Mouse (Mus musculus) heart, embryonic 14.5 days (tissue): ENCODE results near the gene Srms. TPM values are rescaled to one million over a fixed set of nuclear protein-coding genes. Genes with fewer than 3 reads are reported as not detected.
"Not testable (repeated sequence)": the region's sequence is repeated elsewhere in the genome, so short reads cannot be mapped to it uniquely, and the experiment has no call there.

ENCODE experiments used
- ATAC-seq: fragments of 200-750 bp; cut with Nextera tagmentation; 2 replicates; pipeline ENCODE4 v1.8.0; 2017; ENCODE audit warnings: low read depth, moderate TSS enrichment; ENCODE audit not compliant: insufficient number of reproducible peaks, insufficient read depth, low FRiP score
- H3K27ac ChIP-seq, 2 experiments: fragments of 200-500 bp in 1 of 2; fragments of 300-500 bp in 1 of 2; sonication (generic) in 1 of 2; replicated peaks in 1 of 2; 2 replicates each; pipeline ENCODE4 v1.5.1; 2012 to 2014; ENCODE audit warnings: low read depth in 2 of 2, low read length in 2 of 2, control low read depth in 1 of 2, mild to moderate bottlenecking in 1 of 2, mixed read lengths in 1 of 2; ENCODE audit not compliant: control insufficient read depth in 1 of 2, insufficient read depth in 1 of 2
- H3K27me3 ChIP-seq: fragments of 300-500 bp; sonication (generic); 2 replicates; pipeline ENCODE4 v1.6.1; 2014; ENCODE audit warnings: mild to moderate bottlenecking, low read length, control low read depth; ENCODE audit not compliant: control insufficient read depth, insufficient read depth
- H3K36me3 ChIP-seq: fragments of 300-500 bp; sonication (generic); 2 replicates; pipeline ENCODE4 v1.6.1; 2014; ENCODE audit warnings: mild to moderate bottlenecking, control low read depth, low read length, mixed read lengths; ENCODE audit not compliant: control insufficient read depth, insufficient read depth
- H3K4me1 ChIP-seq, 2 experiments: fragments of 200-500 bp in 1 of 2; fragments of 300-500 bp in 1 of 2; sonication (generic) in 1 of 2; 2 replicates each; pipeline ENCODE4 v1.6.1; 2012 to 2014; ENCODE audit warnings: low read length in 2 of 2, control low read depth in 1 of 2, mixed read lengths in 1 of 2; ENCODE audit not compliant: control insufficient read depth in 2 of 2, insufficient read depth in 2 of 2
- H3K4me2 ChIP-seq: fragments of 300-500 bp; sonication (generic); 2 replicates; pipeline ENCODE4 v1.6.1; 2014; ENCODE audit warnings: mild to moderate bottlenecking, low read length
- H3K4me3 ChIP-seq, 2 experiments: fragments of 200-500 bp in 1 of 2; fragments of 300-500 bp in 1 of 2; sonication (generic) in 1 of 2; 2 replicates each; pipeline ENCODE4 v1.5.1; 2012 to 2014; ENCODE audit warnings: low read length in 2 of 2, mild to moderate bottlenecking in 2 of 2, control low read depth in 1 of 2, low read depth in 1 of 2, moderate library complexity in 1 of 2; ENCODE audit not compliant: control insufficient read depth in 1 of 2, insufficient read depth in 1 of 2
- H3K9ac ChIP-seq: fragments of 300-500 bp; sonication (generic); 2 replicates; pipeline ENCODE4 v1.6.1; 2014; ENCODE audit warnings: mild to moderate bottlenecking, low read length
- H3K9me3 ChIP-seq: fragments of 300-500 bp; sonication (generic); 2 replicates; pipeline ENCODE4 v1.6.1; 2016; ENCODE audit warnings: low read length, control low read depth; ENCODE audit not compliant: control insufficient read depth
- WGBS: fragments of 180-500 bp; shearing (Covaris S2); extraction: QIAGEN DNeasy Blood & Tissue Kit; methylation state at CpG from one replicate; pipeline ENCODE4 v1.1.7; 2014; 5-methylcytosine and 5-hydroxymethylcytosine counted together
- polyA plus RNA-seq: library from polyadenylated mRNA; unstranded; fragments of >200 nt; fragmentation: Nextera tagmentation; extraction: Ambion mirVana; gene quantifications from 2 replicates; pipeline ENCODE4 v1.2.1, GENCODE M21; 2014

Srms gene
- polyA plus RNA-seq, 1 experiment from 2014 or later: 0.09 TPM

DNA sequence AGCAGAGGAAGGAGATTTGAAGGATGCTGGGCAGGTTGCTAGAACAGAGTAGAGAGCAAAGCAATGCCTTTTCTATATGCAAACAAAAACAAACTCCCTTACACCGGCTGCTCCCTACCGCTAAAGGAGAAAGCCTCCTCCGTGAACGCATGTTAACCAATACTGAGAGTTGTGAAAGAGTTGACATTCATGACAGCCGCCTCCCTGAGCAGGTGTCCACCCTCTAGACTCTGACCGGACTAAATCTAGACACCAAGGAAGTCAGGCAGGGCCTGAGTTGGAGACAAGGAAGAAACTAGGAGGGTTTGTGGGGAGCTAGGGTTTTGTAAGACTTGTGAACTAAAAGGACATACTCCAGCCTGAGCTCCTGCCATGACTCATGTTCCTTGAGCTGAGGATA, 10.1 kb downstream of the Srms start:
- H3K27me3 ChIP-seq: no peaks in the 10 kb centered on the region
- no peaks in the 10 kb centered on the region for H3K4me1 ChIP-seq
- H3K36me3 ChIP-seq: no peaks in the 10 kb centered on the region
- WGBS: 72% methylated on average over 6 of the region's 6 CpGs
- no peak overlapping the region for H3K4me2 ChIP-seq
- no peak for ATAC-seq
- H3K4me3 ChIP-seq: no peak overlapping the region
- H3K9ac ChIP-seq: no peak overlapping the region
- no peaks in the 10 kb centered on the region for H3K9me3 ChIP-seq
- H3K27ac ChIP-seq: no peak overlapping the region

DNA sequence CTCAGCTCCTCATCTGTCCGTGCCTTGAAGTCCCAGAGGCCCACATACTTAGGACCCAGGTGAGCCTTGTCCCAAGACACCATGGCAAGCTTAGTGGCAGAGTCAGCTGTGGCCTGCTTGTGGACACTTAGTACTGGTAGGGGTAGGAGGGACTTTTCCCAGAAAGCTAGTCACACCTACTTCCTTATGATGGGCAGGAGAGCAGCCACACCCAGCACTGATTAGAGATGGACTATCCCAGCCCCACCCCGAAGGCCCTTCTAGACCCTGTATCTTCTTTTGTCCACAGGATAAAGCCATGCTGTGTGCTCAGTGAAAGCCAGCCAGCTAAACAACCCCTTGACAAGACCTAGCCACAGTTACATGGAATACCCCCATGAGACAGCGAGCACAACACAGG, 10.6 kb downstream of the Srms start, which contains the start of gene Ptk6:
Gene Ptk6, minus strand, starts transcription at position 368 of the 400 bp plus-strand sequence.
- Histone ChIP-seq H3K9me3 (no peaks in the 10 kb centered on the region), H3K4me2 (no peak within 1 kb of the TSS), H3K27me3 (no peaks in the 10 kb centered on the region), H3K27ac (no peak within 1 kb of the TSS), H3K36me3 (no peaks in the 10 kb centered on the region), H3K9ac (no peak within 1 kb of the TSS), H3K4me1 (no peaks in the 10 kb centered on the region), H3K4me3 (no peak within 1 kb of the TSS)
- WGBS: 67% methylated on average over 3 of the region's 3 CpGs
- no peak for ATAC-seq

DNA sequence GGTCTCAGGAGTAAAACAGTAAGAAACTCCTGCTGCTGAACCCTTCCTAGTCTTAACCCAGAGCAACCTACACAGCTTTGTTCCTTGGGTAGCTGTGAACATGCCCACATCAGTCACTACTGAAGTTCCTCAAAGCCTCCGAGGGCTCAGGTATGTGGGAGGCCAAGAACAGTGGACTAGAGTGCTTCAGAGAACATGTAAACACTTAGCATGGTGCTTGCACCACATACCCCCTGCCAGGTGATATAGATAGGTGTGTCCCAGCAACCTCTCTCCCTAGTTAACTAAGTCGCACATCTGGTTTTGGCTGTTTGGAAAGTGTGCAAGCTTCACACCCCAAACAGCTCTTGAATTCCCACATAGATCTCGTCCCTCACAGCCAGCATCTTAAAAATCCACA, 11.4 kb downstream of the Srms start:
- Histone ChIP-seq H3K4me2 (no peak overlapping the region), H3K4me3 (no peak overlapping the region), H3K9me3 (no peaks in the 10 kb centered on the region), H3K27me3 (no peaks in the 10 kb centered on the region), H3K36me3 (no peaks in the 10 kb centered on the region), H3K27ac (no peak overlapping the region), H3K4me1 (no peaks in the 10 kb centered on the region), H3K9ac (no peak overlapping the region)
- no peak for ATAC-seq
- 70% methylated on average over 3 of the region's 3 CpGs for WGBS

- H3K27ac ChIP-seq: no peak overlapping the region
- H3K9me3 ChIP-seq: no peaks in the 10 kb centered on the region
- no peak overlapping the region for H3K9ac ChIP-seq
- no peaks in the 10 kb centered on the region for H3K4me1 ChIP-seq
- no peaks in the 10 kb centered on the region for H3K36me3 ChIP-seq
- H3K27me3 ChIP-seq: no peaks in the 10 kb centered on the region
- WGBS: 81% methylated on average over 4 of the region's 4 CpGs
- ATAC-seq: no peak
- no peak overlapping the region for H3K4me2 ChIP-seq
- no peak overlapping the region for H3K4me3 ChIP-seq
Measured at GRCm38 (mm10) chr2:181196628-181197300, 16.2 kb downstream of the Srms start.

DNA sequence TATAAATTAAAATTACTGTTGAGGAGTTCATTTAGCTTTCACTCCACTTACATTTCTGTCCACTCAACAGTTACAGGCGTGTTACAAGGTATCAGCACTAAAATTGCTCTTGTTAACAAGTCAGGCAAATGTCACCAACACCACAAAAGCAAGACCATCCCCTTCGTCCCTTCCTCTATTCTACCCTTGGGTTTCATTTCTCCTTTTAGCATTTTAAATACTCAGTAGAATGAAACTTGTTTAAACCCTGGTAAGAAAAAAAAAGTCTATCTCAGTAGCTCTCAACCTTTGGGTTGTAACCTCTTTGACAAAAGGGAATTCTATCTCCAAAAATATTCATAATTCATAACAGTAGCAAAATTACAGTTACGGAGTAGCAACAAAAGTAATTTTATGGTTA, 19.9 kb downstream of the Srms start:
- Histone ChIP-seq H3K4me3 (no peak overlapping the region), H3K4me1 (peaks cover 5% of the 10 kb centered on the region in 2 experiments; a peak in 3 of 4 replicates), H3K36me3 (peaks cover 13% of the 10 kb centered on the region), H3K27ac (no peak overlapping the region), H3K4me2 (no peak overlapping the region), H3K27me3 (no peaks in the 10 kb centered on the region), H3K9me3 (no peaks in the 10 kb centered on the region), H3K9ac (no peak overlapping the region)
- ATAC-seq: no peak
- 61% methylated on average over 3 of the region's 3 CpGs for WGBS

- ATAC-seq: no peak
- peaks cover 13% of the 10 kb centered on the region for H3K36me3 ChIP-seq
- H3K9ac ChIP-seq: no peak overlapping the region
- no peak overlapping the region for H3K4me3 ChIP-seq
- no peak overlapping the region for H3K27ac ChIP-seq
- 54% methylated on average over 4 of the region's 4 CpGs for WGBS
- H3K4me1 ChIP-seq: peaks cover 5% of the 10 kb centered on the region in 2 experiments; a peak in 3 of 4 replicates
- H3K4me2 ChIP-seq: no peak overlapping the region
- H3K27me3 ChIP-seq: no peaks in the 10 kb centered on the region
- H3K9me3 ChIP-seq: no peaks in the 10 kb centered on the region
Measured at GRCm38 (mm10) chr2:181191936-181192335, 21.0 kb downstream of the Srms start.

GRCm38 (mm10) chr2:181191385-181191784, 21.6 kb downstream of the Srms start:
- not testable (repeated sequence) for H3K27ac ChIP-seq, ATAC-seq, H3K27me3 ChIP-seq, H3K9me3 ChIP-seq, H3K4me3 ChIP-seq, H3K9ac ChIP-seq, H3K4me1 ChIP-seq, H3K4me2 ChIP-seq
- WGBS: 71% methylated on average over 4 of the region's 4 CpGs
- H3K36me3 ChIP-seq: peaks cover 13% of the 10 kb centered on the region

DNA sequence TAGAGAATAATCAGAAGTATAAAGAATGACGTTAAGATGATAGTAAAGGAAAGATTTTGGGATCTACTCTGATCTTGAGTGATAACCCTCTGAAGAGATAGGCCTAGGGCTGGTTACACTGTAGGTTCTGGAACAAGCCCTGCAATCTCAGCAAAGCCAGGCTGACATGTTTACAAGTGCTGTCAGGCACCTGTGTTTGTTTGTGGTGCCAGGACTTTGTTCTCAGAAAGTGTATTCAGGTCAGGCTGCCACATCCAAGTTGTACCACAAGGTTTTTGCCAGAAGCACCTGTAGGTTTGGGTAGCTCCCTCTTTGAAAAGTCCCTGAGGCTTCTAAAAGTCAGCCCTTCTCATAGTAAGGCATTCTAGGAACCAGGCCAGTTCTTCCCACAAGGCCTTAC, 23.7 kb downstream of the Srms start:
- Histone ChIP-seq H3K27ac (no peak overlapping the region), H3K4me3 (no peak overlapping the region)
- WGBS: 94% methylated on average over 1 of the region's 1 CpGs

More for the DNA sequence above, 23.7 kb downstream of the Srms start:
- no peak for ATAC-seq
- Histone ChIP-seq H3K4me1 (peaks cover 5% of the 10 kb centered on the region in 2 experiments; a peak in 3 of 4 replicates), H3K27me3 (no peaks in the 10 kb centered on the region), H3K36me3 (peaks cover 13% of the 10 kb centered on the region), H3K4me2 (no peak overlapping the region), H3K9ac (no peak overlapping the region), H3K9me3 (no peaks in the 10 kb centered on the region)
